Mouse (Mus musculus) yolk sac, embryonic 10.5 days (tissue): ENCODE measurements around the gene Rsph9.
A peak's percentile ranks its signal among the peaks of the same experiment; 100 is the strongest.

ENCODE experiments used
- DNase-seq: peaks from one replicate; pipeline ENCODE4 v3.0.0-alpha.2; 2017; ENCODE audit warnings: low spot score

The Rsph9 gene

DNA sequence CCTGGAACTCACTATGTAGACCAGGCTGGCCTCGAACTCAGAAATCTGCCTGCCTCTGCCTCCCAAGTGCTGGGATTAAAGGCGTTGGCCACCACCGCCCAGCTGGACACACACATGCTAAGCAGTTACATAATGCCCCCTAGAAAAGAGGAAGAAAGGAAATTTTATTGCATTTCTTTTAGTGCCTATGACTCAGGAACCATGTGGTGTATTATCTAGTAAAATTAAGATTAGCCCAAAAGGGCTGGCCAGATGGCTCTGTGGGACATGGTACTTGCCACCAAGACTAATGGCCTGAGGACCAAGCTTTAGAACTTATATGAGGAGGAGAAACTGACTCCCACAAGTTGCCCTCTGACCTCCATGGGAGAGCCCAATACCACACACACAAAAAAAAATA lies 4.1 kb downstream of the Rsph9 start:
- DNase-seq, result no peak

DNA sequence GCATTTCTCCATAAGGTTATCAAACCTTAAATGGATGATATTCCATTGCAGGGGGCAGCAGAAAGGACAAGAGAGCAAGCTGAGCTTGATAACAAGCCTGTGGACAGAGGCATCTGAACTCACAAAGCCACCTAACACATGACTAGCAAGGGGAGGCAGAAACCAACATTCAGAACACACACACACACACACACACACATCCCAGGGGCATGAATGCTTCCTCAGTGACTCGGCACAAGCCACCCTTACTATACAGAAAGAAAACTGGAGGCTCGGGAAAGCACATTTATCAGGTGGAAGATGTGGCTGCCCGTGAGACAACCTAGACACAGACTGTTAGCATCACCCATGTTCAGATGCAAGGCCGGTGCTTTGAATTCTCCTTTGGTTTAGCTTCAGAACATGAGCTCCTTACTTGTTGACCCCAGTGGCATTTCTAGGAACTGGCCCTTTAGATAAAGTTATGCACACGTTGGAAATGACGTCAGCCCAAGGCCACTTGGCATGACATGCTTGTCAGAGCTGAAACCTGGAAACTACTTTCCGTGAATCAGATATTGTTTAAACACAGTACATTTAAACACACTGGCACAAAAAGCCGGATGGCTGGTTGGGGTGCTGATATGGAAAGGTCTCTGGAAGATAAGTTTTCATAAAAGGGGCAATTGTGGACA lies 5.3 kb downstream of the Rsph9 start:
- DNase-seq, result no peak

DNA sequence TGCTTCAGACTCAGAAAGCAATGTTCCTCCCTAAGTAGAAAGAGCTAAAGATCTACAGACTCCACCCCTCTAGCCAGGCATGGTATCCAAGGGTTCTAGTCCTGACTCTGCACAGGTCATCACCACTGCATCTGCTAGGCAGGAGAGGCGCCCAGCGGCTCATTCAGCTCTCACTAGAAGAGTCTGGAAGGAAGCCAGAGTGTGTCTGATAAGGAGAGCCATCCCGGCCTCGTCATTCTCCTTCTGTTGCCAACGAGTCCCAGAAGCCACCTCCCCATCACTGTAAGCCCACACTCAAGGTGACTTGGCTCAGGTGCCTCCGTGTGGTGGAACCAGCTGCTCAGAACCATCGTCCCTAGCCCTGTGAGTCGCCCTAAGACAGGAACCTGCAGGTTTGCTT lies 11.2 kb downstream of the Rsph9 start:
- no peak for DNase-seq

- DNase-seq, result peak; percentile 61
Observed at GRCm38 (mm10) chr17:46132058-46132718, 11.8 kb downstream of the Rsph9 start.

- DNase-seq, result no peak
Observed at GRCm38 (mm10) chr17:46129741-46130498, 14.1 kb downstream of the Rsph9 start.

DNA sequence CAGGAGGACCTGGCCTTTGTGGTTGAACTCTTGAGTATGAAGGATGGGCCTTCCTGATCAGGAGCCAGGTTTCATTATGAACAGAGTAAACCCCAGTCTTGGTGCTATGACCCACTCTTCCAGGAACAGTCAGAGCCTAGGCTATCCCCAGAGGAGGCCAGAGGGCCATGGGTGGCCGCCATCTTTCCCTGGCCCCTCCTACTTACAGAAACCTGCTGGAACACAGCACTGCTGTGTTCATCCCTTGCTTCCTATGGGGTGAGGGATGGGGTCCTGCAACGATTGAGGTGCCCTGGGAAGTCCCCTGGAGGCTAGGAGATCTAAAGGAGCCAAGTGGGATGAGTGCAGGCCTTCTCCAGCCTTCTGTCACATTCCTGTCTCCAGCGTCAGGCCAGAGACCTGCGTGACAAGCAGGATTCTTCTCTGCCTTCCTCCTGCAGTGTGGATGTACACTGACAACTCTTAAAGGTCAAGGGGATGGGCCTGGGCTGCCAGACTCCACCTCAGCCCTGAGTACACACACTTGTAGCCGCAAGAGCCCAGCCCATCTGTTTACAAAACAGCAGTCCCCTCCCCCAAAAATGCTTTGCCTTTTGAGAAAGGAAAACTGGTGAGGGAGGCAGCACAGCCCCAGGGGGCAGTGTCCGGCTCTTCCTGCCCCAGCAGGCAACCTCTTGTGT lies 16.1 kb downstream of the Rsph9 start:
- no peak for DNase-seq

GRCm38 (mm10) chr17:46126608-46127007 lies 17.4 kb downstream of the Rsph9 start:
- DNase-seq, result no peak

DNA sequence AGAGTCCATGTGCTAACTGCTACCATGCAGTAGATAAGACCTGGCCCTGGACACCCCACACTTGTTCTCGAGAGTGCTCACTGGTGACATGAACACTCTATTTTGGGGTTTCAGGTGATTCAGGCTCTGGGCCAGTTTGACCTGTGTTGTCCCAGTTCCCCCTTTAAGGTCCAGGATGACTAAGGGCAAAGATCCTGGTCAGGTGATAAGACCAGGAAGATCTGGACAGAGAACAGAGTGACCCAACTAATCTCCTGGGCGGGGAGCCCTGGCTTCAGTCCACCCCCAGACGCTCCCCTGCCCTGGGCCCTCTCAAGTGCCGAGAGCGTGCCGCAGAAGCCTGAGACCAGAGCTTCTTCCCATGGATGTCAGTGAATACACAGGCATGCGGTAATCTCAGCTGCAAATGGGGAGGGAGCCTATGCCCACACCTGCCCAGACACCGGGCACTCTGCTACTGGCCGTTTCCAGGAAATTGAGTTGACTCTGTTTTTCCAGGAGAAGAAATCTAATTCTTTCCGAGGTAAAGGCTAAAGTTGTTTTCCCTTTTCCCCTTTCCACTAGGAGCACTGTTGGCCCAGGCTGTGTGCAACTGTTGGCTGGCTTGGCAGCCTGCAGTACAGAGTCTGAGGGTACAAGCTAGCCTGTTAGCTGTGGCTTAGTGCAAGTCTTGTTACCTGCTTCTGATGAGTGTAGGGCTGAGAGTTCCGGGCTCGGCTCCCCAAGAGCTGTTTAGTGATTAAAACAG lies 19.9 kb downstream of the Rsph9 start:
- no peak for DNase-seq

DNA sequence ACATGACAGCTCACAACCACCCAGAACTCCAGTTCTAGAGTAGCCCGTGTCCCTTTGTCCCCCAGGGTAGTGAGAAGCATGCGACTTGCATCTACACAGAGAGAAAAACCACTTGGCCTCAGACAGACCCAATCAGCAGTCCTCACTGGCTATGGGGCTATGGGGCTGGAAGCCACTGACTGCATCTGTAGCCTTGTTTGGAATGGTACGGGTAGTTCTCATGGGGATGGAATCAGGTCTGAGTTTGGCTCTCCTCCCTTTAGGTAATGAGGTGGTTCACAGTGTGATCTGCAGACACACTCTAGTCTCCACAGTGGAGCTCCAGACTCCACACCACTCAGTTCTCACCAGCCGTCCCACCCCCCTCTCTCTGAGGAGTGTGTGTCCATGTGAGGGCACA lies 20.7 kb downstream of the Rsph9 start:
- DNase-seq, result no peak

GRCm38 (mm10) chr17:46122791-46123190 lies 21.2 kb downstream of the Rsph9 start:
- no peak for DNase-seq

DNA sequence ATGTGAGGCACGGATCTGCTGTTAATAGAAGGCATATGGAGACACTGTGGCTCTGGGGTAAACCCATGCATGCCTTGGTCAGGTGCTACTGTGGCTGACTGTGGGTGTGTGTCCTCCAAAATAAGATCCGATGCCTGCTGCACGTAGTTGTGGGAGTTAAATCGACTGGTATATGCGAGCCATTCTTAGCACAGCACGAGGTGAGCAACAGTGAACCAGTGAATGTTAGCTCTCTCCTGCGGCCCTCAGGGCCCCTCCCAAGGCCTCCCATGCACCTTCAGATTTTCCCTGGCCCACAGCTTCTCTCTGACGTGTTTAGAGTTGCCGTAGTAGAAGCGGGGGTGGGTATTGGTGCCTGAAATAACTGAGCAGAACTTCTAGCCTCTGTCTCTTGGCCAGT lies 24.4 kb downstream of the Rsph9 start:
- no peak for DNase-seq

DNA sequence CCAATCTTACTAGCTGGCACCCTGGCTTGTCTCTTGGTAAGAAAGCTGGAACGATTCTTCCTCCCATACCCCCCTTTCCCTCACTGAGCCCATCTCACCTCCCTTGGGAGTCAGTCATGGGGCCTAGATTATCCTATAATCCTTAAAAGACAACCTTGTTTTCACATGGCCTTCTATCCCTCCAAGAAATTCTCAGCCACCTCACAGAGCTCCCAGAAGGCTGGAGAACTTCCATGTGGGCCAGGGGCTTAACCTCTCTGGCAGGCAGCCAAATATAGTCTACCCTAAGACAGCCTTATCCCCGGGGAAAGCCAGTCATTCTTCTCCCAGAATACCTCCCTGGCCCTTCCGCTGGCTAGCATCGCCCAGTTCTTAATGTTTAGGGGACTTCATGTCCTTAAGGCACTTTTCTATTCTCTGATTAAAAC lies 25.6 kb downstream of the Rsph9 start:
- DNase-seq, result no peak

DNA sequence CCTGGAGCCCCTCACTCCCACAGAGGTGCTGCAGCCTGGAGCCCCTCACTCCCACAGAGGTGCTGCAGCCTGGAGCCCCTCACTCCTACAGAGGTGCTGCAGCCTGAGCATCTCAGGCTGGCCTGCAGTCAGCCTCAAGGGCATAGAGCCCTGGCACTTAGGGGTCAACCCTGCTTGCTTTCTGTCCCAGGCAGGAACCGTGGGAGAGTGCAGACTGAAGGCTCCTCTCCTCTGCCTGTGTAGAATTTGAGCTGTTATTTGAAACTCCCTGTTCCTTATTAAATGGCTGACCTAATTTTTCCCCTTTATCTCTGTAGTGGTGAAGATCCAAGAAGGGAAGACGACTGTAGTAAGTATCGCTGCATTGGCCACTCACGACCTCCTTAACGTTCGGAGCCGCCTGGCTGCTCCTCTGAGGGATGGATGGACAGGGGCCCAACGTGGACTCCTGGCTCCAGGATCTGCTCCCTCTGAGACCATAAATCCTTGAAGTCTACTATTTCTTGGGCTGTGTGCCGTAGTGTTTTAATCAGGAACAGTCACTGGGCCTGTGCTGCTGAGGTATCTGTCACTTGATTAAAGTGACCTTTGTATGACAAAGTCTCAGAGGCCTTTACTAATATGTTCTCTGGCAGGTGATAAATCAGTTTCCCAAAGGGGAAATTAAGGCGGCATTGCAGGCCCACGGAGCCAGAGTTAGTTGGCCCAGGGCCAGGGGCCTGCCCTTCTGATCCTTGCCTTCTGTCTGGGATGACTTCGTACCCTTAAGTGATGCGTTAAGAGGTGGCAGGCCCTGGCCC lies 26.2 kb downstream of the Rsph9 start:
- DNase-seq, result no peak

DNA sequence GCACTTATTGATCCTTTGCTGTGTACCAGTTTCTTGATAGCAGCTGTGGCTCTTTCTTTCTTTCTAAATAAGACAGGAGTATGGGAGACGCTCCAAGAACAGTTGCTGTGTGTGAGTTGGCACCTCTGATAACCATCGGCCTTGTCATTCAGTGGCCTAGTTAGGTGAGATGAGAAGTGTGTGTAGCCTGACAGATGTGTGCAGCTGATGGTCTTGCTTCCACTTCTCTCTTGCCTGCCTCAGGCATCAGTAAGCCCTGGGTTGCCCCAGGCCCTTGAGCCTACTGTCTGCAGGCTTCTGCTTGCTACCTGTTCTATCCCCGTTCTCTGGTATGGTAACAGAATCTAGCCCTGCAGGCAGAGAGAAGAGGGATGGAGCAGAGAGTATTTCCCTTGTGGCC lies 27.1 kb downstream of the Rsph9 start:
- DNase-seq, result no peak

- DNase-seq, result no peak
Observed at GRCm38 (mm10) chr17:46116138-46116537, 27.9 kb downstream of the Rsph9 start.

- no peak for DNase-seq
Observed at GRCm38 (mm10) chr17:46115489-46115888, 28.5 kb downstream of the Rsph9 start.

DNA sequence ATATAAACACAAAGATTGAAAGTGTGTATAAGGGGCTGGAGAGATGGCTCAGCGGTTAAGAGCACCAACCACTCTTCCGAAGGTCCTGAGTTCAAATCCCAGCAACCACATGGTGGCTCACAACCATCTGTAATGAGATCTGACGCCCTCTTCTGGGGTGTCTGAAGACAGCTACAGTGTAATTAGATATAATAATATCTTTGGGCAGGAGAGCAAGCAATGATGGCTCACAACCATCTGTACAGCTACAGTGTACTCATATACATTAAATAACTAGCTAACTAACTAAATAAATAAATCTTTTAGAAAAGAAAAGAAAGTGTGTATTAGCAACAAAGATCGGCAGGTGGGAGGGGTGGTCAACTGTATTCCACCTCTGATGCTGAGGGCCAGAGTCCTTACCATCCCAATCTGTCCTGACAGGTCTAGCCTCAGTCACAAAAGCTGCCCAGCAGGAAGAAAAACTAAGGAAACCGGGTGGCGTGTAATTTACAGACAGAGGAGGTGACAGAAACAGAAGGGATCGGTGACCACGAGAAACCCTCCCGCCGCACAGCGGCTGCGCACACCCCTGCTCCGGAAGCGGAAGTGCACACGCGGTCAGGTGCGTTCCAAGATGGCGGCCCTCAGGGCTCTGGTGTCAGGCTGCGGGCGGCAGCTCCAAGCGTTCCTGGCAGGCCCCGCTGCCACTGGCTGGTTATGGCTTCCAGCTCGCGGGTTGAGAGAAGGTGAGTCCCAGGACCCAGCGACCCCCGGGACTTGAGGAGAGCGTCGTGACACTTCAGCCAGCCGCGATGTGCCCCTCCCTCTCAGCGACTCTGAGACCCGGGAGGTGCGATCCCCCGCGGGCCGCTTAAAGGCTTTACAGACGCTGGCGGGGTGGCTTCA lies 33.4 kb downstream of the Rsph9 start, which contains the start of gene Mrps18a:
Mrps18a (plus strand) TSS at position 585 of the 888 bp plus-strand sequence.
- peak; percentile 81 for DNase-seq

GRCm38 (mm10) chr17:46108286-46108685 lies 35.7 kb downstream of the Rsph9 start:
- DNase-seq, result no peak

GRCm38 (mm10) chr17:46104487-46104886 lies 39.5 kb downstream of the Rsph9 start:
- DNase-seq, result peak; percentile 35

GRCm38 (mm10) chr17:46102608-46103159 lies 41.3 kb downstream of the Rsph9 start:
- no peak for DNase-seq
